Mouse (Mus musculus) heart, adult 9 months (tissue): ENCODE data around the gene Fer.

Experiments
- DNase-seq, 2 experiments: peaks; one replicate each; pipeline ENCODE4 v3.0.0; 2022; ENCODE audit warnings: low spot score in 2 of 2

Fer gene

DNA sequence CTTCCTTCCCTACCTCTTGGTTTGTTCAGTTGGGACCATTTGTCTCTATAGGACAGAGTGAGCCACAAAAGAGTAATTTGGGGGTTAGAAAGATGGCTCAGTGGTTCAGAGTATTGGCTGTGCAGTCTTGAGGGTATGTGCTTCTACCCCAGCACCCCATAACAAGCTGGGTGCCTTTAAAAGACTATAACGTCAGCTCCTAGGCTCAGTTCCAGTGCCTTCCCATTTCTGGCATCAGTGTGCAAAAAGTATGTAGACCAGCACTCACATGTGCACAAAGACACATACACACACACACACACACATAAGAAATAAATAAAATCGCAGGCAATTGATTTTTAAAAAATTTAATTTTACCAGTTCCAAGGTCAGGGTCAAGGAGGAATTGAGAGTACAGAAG is 222.6 kb downstream of the Fer start:
- DNase-seq = no peak

DNA sequence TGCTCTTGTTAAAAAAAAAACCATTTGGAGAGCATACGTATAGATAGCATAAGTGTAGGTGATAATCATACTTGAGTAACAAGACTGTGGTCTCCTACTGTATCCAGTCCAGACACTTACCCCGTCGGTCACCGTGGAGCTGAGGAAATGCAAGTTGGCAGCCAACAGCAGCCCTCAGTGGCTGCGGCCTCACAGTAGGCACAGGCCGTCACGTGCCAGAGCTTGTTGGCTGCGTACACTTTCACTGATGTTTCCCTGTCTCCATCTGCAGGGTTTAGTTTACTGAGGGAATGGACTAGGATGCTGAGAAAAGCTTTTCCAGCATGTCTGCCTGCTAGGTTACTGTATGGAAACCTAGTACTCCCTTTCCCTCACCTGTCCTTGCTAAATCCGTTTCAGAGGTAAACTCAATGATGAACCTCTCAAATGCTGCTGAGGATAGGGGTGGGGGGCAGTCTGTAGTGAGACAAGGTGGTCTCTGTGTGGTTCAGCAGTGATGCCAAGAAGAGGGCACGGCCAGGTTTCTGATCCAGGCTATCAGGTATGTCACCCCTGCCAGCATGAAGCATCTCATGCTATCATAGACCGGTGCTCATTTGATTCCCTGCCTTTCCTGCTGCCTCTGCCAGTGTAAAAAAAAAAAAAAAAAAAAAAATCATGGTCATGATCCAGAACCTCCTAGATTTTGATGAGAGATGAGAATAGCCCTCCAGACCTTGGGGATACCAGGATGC is 224.2 kb downstream of the Fer start:
- no peak for DNase-seq

DNA sequence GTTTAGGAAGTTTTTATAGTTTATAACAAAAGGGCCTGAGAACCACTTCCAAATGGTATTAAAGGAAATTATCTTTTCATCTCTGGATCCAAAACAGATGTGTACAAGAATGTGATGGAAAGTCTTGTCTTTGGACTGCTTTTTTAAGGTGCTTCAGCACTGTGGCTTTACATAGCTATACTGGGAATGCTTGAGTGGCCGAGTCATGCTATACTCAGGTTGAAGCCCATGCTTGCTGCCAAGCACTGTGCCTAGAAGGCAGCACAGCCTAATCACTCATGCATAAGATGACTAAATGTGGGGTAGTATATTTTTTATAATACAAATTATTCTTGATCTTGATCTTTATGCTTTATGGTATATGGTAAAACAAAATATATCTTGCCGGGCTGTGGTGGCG is 225.0 kb downstream of the Fer start:
- no peak for DNase-seq

DNA sequence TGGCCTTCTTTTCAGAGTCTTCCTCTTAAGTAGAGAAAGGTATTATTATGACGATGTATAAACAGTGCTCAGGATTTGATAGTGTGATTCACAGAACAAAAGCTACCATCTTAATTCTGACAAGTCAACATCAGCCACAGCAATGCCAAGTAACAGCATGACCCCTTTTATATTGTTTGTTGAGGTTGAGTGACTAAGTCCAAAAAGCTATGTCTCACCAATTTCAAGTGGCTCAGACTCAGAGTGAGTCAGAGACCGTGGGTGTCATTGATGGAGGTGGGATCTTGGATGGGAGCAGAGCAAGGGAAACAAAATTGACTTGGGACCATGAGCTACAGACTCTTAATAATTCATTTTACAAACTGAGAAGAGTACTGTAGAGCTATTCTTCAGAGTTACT is 230.9 kb downstream of the Fer start:
- no peak for DNase-seq

DNA sequence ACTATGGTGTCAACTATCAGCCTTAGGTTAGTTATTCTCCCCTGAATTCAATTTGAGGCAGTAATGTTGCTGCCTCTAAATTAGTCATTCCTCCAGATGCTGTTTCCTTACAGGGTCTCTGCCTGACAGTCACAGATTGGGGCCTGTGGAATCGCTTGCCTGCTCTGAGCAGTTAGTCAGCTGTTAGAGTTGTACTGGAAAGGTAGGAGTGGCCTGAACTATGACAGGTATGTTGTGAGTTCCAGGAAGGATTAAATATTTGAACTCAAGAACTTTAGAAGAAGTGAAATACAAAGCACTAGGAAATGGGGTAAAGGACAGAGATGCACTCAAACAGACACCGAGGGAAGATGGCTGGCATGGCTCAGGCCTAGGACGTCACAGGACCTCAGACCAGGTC is 233.9 kb downstream of the Fer start:
- no peak for DNase-seq

DNA sequence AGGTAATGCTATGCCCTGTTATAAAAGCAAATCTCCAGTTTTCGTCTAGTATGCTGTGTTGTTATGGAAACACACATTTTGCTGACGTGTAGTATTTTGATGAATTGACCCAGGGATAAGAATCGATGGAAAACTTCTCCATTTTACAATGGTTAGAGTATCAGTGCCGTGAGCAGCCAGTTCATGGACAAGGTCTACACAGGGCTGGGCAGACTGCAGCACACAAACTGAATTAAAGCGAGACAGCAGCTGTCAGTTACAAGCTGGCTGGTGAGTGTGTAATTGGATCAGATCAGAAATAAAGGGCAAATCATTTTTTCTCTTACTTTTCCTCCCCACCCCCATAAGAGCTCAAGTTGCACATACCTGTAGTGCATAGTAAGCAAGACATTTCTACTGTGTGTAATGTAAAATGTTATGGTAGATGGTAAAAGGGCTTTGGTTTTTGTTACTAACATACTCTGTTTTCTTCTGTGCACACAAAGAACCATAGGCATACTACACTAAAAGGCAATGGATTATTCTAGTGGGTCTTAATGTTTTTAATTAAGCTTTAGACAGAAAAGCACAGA is 235.0 kb downstream of the Fer start:
- DNase-seq = no peak

DNA sequence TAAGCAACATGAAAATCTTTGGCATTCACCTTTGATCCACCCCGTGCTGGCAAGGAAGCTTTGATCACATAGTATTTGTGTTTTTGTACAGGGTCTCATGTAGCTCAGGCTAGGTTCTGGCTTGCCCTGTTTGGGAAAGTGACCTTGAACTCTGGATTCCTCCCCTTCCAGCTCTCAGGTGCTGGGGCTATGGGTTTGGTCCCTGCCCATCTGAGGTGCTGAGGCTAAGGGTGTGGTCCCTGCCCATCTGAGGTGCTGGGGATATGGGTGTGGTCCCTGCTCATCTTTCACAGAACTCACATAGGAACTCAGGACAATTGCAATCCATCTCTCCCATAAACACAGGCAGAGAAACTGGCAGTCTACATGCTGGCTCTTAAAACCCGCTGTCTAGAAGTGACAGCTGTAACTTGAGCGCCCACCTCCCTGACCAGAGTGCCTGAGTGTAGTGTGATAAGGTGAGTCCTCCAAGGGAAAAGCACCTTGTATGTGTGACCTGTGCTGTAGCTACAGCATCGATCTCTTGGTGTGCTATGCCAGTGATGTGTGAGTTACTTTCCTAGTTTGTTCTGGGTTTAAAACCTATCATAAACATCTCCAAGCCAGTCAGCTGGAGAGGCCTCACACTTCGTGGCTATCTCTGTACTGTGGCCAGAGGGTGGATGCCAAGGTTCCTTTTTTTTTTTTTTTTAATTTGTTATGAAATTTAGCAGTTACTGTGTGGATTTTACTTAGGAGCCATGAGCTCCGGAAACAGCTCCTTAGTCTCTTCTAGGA is 236.7 kb downstream of the Fer start:
- peak; percentile 22 to 35 for DNase-seq

DNA sequence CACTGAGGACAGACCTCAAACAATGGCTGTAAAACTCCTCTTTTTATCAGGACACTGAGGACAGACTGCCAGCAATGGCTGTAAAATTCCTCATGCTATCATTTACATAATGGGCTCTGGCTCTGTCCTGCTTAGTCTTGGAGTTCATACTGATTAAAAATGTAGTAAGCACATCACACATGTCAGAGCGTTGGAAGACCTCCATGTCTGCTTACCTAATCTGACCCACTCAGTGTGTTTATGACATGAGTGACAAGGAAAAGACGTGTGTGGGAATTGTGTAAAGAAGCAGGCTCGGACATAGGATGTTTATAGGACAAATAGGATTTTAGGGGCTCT is 237.3 kb downstream of the Fer start:
- peak; percentile 70 to 75 for DNase-seq

DNA sequence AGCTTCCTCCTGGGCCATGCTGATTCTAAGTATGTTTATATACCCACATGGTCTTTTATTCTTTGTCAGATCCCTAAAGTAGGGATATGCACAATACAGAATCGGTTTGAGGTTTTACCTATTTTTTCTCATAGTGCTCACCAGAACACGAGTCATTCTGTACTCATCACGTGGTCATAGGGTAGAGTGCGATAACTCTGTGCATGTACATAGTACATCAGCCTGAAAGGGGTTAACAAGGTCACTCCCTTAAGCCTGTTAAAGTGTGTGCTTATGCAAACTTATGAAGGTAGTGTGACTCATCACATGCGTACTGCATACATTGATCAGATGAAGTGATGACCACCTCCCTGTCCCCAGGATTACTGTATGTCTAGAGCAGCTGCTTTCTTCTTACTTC is 245.9 kb downstream of the Fer start:
- DNase-seq = no peak

DNA sequence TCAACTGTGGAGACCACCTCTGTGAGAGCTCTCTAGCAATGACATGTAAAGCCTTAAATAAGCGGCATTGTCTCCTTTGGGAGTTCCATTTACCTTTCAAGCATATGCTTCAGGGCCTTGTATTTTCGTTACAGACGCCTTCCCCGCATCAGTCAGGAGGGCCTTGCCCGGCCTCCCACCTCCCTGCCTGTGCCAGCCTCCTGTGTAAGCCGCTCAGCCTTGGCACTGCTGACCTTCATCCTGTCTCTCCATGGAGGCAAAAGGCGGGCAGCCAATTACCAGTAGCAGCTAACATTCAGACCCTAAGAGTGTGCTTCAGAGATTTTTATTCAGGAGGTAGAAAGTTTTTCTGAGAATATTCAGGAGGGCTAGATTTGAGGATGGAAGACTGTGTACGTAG is 247.0 kb downstream of the Fer start:
- no peak for DNase-seq

DNA sequence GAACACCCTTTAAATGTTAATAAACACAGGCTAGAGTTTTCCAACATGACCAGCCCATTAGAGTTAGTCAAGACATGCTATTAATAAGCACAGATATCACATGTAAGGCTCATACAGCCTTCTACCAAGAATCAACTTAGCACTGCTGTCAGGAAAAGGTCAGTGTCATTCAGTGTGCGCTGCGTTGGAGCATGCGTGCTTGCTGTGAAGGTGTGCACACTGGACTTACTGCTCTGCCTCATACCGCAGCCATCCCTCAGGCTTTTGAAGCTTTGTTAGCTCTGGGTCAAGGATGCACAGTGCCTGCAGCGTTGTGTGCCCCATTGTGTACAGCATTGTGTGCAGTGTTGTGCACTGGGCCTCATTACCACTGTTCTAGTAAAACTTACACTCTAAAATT is 250.8 kb downstream of the Fer start:
- no peak for DNase-seq

DNA sequence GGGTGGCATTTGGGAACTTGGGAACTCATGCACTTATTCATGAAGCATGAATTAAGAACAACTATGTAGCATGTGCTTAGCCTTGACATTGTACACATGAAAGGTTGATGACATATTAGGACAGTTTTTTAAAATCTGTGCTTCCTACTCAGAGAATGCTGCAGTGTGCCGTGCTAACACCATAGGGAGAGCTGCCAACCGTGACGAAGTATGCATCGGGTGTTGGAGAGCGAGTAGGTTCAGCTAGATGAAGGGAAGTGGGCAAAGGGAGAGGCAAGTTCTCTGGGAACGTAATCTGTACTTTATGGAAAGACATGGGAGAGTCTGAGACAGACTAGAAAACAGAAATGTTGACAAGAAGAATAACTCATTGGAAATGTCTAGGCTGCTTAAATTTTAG is 253.9 kb downstream of the Fer start:
- no peak for DNase-seq

DNA sequence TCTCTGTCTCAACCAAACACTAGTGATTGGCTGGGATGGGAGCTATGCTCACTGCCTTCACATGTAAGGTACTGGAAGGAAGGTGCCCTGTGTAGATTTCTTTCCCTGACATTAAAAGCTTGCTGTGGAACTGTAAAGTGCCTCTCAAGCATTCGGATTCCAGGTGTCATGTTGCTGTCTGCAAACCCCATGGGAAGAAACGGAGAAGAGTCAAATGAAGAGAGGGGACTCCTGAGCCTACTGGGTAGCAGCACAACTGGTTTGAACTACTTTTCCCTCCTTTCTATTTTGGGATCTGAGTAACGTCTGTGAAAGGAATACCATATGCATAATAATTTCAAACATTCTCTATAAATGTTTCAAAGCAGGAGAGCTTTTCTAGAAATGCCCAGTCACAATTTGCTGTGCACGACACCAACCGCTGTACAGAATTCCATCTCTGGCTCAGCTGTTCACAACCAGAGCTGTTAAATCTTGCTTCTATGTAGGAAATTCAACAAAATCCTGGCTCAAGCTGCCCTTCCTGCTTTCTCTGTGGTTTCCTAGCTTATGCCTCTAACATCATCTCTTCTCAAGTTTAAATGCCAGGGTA is 256.9 kb downstream of the Fer start:
- DNase-seq = no peak

DNA sequence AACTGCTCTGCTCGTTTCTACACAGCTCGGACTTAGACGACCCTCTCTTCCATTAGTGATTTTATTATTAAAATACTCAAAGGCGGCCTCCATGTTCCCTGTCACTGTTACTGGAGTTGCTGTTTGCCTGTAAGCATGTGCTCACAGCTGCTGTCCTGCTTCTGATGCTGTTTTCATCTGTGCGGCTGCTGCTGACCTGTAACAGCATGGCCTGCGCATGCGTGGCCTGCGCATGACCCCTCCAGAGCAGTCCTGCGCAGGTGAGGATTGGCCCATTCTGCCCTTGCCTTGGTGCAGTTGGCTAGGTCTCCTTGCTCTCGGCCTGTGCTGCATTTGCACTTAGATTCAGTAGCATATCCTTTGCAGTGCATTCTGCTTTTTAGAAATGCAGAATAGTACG is 259.7 kb downstream of the Fer start:
- DNase-seq = no peak

DNA sequence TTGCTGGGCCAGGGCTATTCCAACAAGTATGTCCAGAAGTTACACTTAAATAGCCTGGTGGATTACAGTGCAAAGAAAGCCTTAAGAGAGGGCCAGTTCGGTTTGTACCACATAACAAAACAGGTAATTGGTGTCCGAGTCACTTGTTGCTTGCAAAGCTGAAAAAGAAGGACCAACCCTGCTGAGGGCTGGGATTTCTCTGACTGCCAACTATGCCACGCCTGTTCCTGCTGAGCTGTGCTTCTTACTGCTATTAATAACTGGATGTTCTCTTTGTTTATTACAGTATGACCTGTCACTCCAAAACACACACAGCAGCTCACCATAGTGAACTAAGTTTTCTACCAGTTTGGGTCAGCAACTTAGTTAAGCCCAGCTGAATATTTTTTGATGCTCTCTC is 260.9 kb downstream of the Fer start:
- DNase-seq = peak; percentile 36 to 40

DNA sequence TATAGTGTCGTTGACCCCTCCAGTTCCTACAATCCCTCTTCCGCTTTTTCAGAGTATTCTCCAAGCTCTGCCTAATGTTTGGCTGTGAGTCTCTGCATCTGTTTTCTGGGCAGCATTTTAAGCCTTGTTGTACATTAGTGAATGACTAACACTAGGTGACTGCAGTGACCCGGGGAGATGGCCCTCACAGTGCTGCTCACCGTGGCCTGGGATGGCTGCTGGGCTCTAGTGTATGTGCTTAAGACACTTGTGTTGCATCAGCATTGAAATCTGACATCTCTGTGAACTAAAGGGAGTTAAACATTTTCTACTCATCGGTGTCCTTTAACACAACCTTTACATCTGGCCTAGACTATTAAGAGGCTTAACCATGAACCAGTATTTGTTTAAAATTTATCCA is 264.0 kb downstream of the Fer start:
- DNase-seq = no peak

DNA sequence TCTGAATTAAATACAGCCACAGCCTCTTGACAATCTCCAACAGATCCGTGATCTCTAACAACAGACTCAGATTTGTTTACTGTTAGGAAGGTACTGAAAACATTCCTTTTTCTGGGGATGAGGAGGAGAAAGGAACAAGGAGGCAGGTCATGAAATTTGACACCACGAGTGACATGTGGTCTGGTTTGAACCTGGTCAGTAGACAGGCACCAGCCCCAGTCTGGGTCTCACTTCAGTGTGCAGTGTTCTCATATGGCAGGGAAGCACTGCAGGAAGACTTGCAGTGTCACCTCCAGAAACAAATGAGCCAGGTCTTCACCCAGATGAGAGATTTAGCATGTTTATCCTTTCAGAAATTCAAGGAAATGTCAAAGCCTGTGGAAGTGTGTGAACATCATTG is 266.9 kb downstream of the Fer start:
- no peak for DNase-seq

DNA sequence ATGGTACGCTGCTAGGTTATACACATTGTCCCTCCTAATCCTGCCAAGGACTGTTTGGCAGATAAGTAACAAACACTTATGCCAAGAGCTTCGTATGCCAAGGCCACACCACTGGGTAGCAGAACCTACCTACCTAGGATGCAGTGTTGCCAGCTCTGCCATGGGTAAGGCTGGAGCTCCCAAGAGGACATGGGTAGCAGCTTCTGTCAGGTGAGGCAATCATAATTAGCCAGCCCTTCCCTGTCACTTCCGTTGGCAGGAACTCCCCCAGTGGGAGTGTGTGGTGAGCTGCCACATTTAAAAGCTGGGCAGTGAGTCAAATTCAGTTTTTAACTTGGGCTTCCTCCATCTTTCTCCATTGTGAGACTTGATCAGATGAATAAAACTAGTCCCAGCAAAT is 267.5 kb downstream of the Fer start:
- DNase-seq = peak; percentile 53 to 54

DNA sequence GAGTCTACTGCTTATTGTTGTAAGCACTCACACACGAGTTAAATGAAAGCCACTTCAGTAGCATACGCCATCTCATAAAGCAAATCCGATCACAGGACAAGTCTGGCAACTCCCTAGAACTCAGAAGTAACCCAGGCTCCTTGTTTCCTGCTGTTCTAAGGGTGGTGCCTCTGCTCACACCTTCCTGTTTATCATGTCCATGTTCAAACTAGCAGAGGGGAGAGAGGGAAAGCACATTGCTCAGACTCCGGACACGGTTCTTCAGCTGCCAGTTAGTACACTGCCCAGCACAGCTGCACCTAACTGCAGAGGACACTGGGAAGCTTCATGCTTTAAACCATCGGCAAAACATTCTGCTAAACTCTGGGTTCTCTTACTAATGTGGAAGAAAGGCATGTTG is 269.3 kb downstream of the Fer start:
- no peak for DNase-seq

DNA sequence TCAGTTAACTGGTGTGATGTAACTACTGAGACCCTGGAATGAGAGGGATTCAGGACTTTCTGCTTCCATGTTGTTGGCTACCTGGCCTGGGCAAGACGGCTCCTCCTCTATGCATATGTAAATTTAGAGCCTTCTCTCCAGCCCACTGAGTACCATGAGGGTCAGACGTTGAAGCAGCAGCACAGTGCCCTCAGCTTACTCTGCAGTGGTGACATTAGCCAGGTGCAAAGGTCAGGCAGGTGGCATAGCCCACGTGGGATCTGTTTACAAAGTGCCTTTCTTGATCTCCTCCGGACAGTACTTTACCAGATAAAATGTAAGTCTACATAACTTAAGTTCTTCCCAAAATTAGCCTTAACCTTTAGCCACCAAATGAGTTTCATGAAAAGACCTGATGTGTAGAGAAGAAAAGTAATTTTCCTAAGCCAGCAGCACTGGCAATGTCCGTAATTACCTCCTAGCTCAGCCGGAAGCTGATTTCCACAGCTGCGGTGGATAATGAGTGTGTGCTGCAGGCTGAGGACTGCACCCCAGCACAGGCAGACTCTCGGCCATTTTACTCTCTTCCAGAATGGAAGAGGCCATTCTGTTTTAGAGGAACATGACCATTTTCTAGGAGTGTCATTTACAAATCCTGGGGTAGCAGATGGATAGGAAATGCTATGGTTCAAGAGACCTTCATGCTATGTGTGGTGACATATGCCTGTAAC is 273.2 kb downstream of the Fer start:
- DNase-seq = no peak

DNA sequence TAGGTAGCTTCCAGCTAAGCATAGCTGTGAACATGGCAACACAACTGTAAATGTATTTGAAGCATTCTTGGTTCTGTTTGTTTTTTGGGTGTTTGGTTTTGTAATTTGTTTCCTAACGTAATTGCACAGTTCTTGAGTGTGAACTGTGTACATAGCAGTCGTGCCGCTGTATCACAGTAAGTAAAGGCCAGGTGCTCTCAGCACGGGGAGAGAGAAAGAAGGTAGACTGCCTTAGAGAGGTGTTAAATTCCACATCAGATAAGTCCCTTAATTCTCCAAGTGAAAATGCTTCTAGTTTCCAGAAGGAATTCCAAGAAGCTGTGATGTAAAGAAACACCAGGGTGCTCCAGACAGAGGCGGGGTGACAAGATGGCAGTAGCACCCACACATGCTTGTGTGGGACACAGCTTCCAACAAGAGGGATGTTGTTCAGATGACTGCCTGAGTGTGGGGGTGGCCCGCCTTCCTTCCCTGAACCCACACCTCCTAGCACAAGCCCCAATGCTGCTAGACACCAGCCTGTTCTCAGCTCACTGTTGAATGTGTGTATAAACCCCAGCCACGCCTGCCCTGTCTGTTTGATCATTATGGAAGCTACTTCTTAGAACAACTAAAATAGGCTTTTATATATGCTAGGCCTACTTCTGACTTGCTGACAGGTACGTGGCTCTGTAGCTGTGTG is 275.3 kb downstream of the Fer start:
- no peak for DNase-seq
